Mouse (Mus musculus) limb, embryonic 15.5 days (tissue): ENCODE data around the gene Zfp993. TPM values are rescaled to one million over a fixed set of nuclear protein-coding genes. Genes with fewer than 3 reads are reported as not detected.
"Not testable (repeated sequence)": the region's sequence is repeated elsewhere in the genome, so short reads cannot be mapped to it uniquely, and the experiment has no call there.

Experiments used
- ATAC-seq: fragments of 200-750 bp; cut with Nextera tagmentation; 2 replicates; pipeline ENCODE4 v1.8.0; 2017; ENCODE audit warnings: low read depth, moderate TSS enrichment; ENCODE audit not compliant: insufficient number of reproducible peaks, low FRiP score, low TSS enrichment
- H3K27ac ChIP-seq: fragments of 300-500 bp; sonication (generic); 2 replicates; pipeline ENCODE4 v1.5.1; 2015; ENCODE audit warnings: moderate library complexity, mild to moderate bottlenecking, inconsistent platforms
- H3K27me3 ChIP-seq: fragments of 300-500 bp; sonication (generic); 2 replicates; pipeline ENCODE4 v1.6.1; 2015; ENCODE audit warnings: inconsistent platforms
- H3K36me3 ChIP-seq: fragments of 300-500 bp; sonication (generic); 2 replicates; pipeline ENCODE4 v1.6.1; 2015; ENCODE audit warnings: inconsistent platforms
- H3K4me1 ChIP-seq: fragments of 300-500 bp; sonication (generic); 2 replicates; pipeline ENCODE4 v1.6.1; 2015; ENCODE audit warnings: inconsistent platforms
- H3K4me2 ChIP-seq: fragments of 300-500 bp; sonication (generic); 2 replicates; pipeline ENCODE4 v1.6.1; 2015; ENCODE audit warnings: mild to moderate bottlenecking, inconsistent platforms
- H3K4me3 ChIP-seq: fragments of 300-500 bp; sonication (generic); 2 replicates; pipeline ENCODE4 v1.5.1; 2015; ENCODE audit warnings: mild to moderate bottlenecking, inconsistent platforms
- H3K9ac ChIP-seq: fragments of 300-500 bp; sonication (generic); 2 replicates; pipeline ENCODE4 v1.6.1; 2015; ENCODE audit warnings: inconsistent platforms
- H3K9me3 ChIP-seq: fragments of 300-500 bp; sonication (generic); 2 replicates; pipeline ENCODE4 v1.6.1; 2016; ENCODE audit warnings: inconsistent platforms
- WGBS: fragments of 180-500 bp; shearing (Covaris S2); methylation state at CpG from one replicate; pipeline ENCODE4 v1.1.7; 2015; 5-methylcytosine and 5-hydroxymethylcytosine counted together
- polyA plus RNA-seq: library from polyadenylated mRNA; unstranded; fragments of >200 nt; fragmentation: Nextera tagmentation; extraction: Ambion mirVana; gene quantifications from 2 replicates; pipeline ENCODE4 v1.2.1, GENCODE M21; 2015

Zfp993 gene
- 2.5 and 4.9 TPM in 2 replicates for polyA plus RNA-seq

DNA sequence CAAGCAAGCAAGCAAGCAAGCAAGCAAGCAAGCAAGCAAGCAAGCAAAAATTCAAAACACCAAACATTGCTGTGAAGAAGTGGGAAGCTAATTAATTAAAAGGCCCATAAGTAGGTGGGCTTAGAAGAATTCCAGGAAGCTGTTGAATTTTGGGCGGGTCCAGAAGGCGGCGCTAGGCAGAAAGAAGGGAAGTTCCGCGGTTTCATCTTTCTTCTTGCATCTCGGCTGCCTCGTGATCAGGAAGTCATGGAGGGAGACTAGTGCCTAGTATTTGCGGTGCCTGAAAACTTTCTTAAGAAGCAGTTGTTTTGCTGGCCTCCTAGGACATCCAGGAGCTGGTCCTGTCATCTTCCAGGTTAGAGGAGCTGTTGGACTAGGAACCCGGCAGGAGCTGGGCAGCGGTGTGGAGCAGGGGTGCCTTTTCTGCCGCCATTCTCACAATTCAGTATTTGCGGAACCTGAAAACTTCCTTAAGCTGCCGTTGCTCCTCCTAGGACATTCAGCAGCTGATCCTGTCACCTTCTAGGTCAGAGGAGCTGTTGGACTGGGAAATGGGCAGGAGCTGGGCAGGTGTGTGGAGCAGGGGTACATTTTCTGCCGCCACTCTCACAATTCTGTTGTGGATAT, at the start of gene Zfp993:
Zfp993 (plus strand) TSS at position 188 of the 627 bp plus-strand sequence.
- H3K9me3 ChIP-seq, H3K36me3 ChIP-seq, H3K4me1 ChIP-seq, H3K9ac ChIP-seq, H3K27ac ChIP-seq, ATAC-seq, H3K4me2 ChIP-seq, H3K4me3 ChIP-seq, H3K27me3 ChIP-seq: not testable (repeated sequence)
- no CpG with 5 or more reads among the region's 14 CpGs for WGBS

GRCm38 (mm10) chr4:146579905-146580873, 30.6 kb upstream of the Zfp993 start:
- not testable (repeated sequence) for H3K9me3 ChIP-seq, H3K27me3 ChIP-seq, H3K4me2 ChIP-seq, H3K27ac ChIP-seq, H3K36me3 ChIP-seq, H3K4me1 ChIP-seq, H3K4me3 ChIP-seq, H3K9ac ChIP-seq
- 3% methylated on average over 18 of the region's 111 CpGs for WGBS
- peak; percentile 77 for ATAC-seq

DNA sequence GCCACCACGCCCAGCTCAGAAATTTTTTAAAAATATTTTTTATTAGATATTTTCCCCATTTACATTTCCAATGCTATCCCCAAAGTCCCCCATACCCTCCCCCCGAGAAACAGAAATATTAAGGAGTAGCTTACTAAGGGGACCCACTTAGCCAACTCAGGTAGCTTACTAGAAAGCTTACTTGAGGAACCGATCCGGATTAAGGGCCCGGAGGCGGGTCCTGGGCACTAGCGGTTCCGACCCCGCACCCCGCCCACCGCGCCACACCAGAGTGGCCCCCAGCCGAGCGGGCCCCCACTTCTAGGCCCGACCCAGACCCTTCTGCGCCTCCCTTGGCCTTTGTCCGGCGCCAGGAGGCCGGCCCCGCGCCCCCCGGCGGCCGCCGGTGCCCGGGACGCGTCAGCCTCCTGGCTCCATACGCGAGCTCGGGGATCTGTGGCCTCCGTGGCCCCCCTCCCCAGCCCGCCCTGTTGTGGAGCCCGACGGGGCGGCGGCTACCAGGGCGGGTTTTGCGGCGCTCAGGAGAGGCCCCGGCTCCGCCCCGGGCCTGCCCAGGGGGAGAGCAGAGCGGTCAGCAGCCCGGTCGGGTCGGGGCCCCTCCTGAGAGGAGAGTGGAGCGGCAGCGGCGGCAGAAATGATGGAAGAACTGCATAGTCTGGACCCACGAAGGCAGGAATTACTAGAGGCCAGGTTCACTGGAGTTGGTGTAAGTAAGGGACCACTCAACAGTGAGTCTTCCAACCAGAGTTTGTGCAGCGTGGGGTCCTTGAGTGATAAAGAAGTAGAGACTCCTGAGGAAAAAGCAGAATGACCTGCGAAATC, 7.0 kb upstream of the Zfp993 start:
- Histone ChIP-seq H3K4me3 (peak overlapping the region; percentile 25; the same call in 1 of the 2 replicates), H3K4me2 (peak overlapping the region; percentile 32; the same call in 1 of the 2 replicates)
- not testable (repeated sequence) for H3K27ac ChIP-seq, H3K9ac ChIP-seq, H3K27me3 ChIP-seq, H3K9me3 ChIP-seq, H3K4me1 ChIP-seq, H3K36me3 ChIP-seq
- 5% methylated on average over 23 of the region's 53 CpGs for WGBS
- ATAC-seq, result peak; percentile 40; the same call in 1 of the 2 replicates

GRCm38 (mm10) chr4:146644367-146644766, 33.6 kb downstream of the Zfp993 start:
- H3K4me1 ChIP-seq, H3K4me3 ChIP-seq, H3K9ac ChIP-seq, H3K27ac ChIP-seq, H3K27me3 ChIP-seq, H3K4me2 ChIP-seq, H3K9me3 ChIP-seq, H3K36me3 ChIP-seq: not testable (repeated sequence)
- WGBS, result no CpG with 5 or more reads among the region's 4 CpGs
- ATAC-seq, result peak; percentile 74; the same call in 1 of the 2 replicates

DNA sequence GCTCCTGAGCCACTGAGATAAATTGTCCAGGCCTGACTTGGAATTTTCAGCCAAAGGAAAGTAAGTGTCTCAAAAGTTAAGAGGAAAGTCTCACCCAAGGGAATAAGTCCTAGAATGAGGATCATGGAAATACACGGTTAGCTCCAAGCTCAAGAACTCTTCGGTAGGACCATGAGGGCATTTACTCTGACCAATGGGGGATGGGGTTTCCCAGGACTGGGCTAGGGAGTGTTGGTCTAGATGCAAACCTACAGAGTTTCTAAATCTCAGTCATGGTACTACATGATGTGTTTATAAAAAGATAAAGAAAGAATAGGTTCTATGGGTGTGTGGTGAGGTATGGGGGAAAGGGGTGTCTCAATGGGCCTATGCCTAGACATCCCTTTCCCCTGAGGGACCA, 38.9 kb downstream of the Zfp993 start:
- H3K27ac ChIP-seq, H3K4me1 ChIP-seq, H3K4me2 ChIP-seq, H3K4me3 ChIP-seq, H3K27me3 ChIP-seq, H3K9me3 ChIP-seq, H3K9ac ChIP-seq, ATAC-seq, H3K36me3 ChIP-seq: not testable (repeated sequence)
- WGBS, result no CpG with 5 or more reads among the region's 2 CpGs

DNA sequence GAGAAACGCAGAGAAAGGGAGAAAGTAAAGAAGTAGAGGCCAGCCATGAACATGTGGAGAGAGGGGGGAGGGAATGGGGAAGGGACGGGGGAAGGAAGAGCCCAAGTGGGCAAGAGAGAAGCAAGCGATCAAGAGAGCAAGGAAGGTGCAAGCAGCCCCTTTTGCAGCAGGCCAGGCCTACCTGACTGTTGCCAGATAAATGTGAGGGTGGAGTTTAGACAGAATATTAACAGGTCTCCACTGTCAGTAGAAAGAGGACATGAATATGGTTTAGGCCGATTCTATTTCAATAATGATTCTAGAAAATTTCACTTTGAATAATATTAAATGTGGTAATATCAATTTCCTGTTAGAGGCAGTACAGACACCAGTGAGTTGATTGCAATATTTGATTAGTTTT, 39.4 kb downstream of the Zfp993 start:
- not testable (repeated sequence) for H3K27ac ChIP-seq, H3K9ac ChIP-seq, H3K4me2 ChIP-seq, H3K4me1 ChIP-seq, H3K4me3 ChIP-seq, H3K27me3 ChIP-seq, H3K36me3 ChIP-seq, H3K9me3 ChIP-seq
- peak; percentile 44; the same call in 1 of the 2 replicates for ATAC-seq
- 60% methylated on average over 2 of the region's 4 CpGs for WGBS

- not testable (repeated sequence) for H3K4me1 ChIP-seq, H3K27ac ChIP-seq, ATAC-seq, H3K27me3 ChIP-seq, H3K9me3 ChIP-seq, H3K4me3 ChIP-seq, H3K36me3 ChIP-seq, H3K9ac ChIP-seq, H3K4me2 ChIP-seq
- WGBS, result 73% methylated on average over 1 of the region's 5 CpGs
Measured at GRCm38 (mm10) chr4:146650639-146651038, 39.9 kb downstream of the Zfp993 start.

Other genes with a start within 250 kb of the Zfp993 start
- gene Zfp992, start 161.9 kb upstream of the Zfp993 start, polyA plus RNA-seq, result 2.4 and 3.3 TPM in 2 replicates
- 0.05 and 0.07 TPM in 2 replicates for gene Zfp981, start 108.9 kb upstream of the Zfp993 start, polyA plus RNA-seq